Mouse (Mus musculus) small intestine, adult 10 weeks (tissue): ENCODE results near the gene Chrm3. TPM values are rescaled to one million over a fixed set of nuclear protein-coding genes. Genes with fewer than 3 reads are reported as not detected.

Source experiments
- polyA plus RNA-seq: library from polyadenylated mRNA; stranded (reverse); fragments of 350-450 nt; fragmentation: Illumina TruSeq; extraction: RNeasy Lipid Tissue Mini Kit (QIAGEN cat#74804); gene quantifications from one replicate; pipeline ENCODE4 v1.2.3, GENCODE M21; 2014; ENCODE audit warnings: low replicate concordance

Gene Chrm3
- 1.3 TPM for polyA plus RNA-seq

DNA sequence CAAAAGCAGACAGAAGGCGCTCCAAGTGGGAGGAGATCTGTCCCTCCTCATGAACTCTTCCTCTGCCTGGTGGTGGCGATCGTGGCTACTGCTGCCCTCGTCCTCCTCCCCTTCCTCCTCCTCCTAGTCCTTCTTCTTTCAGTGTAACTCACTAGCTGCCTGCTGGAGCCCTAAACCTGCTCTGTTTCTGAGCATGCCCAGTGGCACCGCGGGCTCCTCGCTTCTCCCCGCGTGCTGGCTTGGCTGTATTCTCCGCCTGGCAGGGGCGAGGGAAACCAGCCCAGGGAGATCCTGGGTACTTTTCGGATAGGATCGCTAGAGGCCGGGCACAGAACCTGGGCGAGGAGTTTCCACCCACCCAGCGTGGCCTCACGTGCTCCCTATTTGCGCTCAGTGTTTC is at the start of gene Chrm3:
Gene Chrm3 (minus strand): TSS at position 71 of the 400 bp plus-strand sequence.

